Mouse (Mus musculus) left cerebral cortex, adult 11 months (tissue): ENCODE measurements around the gene Gm20509.
"Not testable (repeated sequence)": the region's sequence is repeated elsewhere in the genome, so short reads cannot be mapped to it uniquely, and the experiment has no call there.

Experiments
- DNase-seq: peaks from one replicate; pipeline ENCODE4 v3.0.0; 2022; ENCODE audit warnings: low spot score

Gene Gm20509

DNA sequence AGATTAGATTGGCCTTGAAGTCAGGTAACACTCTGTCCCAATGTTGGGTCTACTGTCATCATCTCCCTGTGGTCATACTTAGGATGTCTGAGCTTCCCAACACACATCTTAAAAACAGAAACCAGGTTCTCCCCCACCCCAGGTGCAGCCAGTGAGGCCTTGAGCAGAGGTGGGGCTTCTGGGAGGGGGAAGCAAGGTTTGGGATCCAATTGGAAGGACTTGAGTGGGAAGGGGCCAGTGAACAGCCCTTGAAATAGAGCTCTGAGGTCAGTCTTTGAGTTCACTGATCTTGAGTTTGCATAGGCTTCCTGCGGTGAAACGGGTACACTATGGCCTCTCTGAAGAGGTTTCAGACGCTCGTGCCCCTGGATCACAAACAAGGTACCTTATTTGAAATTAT, at the start of gene Gm20509:
TSS of gene Gm20509 (plus strand) at position 290 of the 400 bp plus-strand sequence.
- no peak for DNase-seq

DNA sequence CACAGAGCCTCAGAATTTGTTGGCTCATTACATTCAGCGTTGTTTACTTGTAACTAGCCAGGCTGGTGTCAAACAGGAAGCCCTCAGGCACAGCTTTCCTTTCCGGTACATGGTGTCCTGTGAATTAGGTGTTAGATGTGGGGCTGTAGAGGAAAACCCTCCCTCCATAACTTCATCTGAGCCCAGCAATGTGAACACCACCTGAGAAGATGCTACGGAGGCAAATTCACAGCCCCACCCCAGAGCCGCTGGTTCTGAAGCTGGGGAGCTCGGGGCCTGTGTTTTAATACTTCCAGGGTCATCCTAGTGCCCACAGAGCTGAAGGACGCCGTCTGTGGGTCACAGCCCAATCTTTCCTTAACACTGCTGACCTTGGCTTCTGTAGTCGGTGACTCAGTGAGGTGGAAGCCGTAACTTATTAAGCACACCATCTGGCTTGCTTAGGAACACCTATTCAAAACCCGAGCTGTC, 46.8 kb upstream of the Gm20509 start:
- no peak for DNase-seq

DNA sequence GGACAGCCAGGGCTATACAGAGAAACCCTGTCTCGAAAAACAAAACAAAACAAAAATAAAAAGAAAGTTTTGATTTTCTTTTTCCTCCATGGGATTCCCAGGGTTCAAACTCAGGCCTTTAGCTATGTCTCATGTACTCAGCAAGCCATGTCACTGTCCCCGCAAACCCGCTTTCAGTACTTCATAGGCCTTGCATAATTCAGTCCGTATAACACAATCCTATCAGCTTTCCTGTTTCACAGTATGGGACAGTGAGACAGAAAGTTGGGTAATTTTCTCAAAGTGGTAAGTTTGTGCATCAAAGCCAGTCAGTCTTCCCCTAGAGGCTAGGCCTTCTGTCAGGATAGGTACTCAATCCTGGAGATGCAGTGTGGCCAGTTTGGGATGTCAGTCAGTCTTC, 43.0 kb upstream of the Gm20509 start:
- DNase-seq: no peak

DNA sequence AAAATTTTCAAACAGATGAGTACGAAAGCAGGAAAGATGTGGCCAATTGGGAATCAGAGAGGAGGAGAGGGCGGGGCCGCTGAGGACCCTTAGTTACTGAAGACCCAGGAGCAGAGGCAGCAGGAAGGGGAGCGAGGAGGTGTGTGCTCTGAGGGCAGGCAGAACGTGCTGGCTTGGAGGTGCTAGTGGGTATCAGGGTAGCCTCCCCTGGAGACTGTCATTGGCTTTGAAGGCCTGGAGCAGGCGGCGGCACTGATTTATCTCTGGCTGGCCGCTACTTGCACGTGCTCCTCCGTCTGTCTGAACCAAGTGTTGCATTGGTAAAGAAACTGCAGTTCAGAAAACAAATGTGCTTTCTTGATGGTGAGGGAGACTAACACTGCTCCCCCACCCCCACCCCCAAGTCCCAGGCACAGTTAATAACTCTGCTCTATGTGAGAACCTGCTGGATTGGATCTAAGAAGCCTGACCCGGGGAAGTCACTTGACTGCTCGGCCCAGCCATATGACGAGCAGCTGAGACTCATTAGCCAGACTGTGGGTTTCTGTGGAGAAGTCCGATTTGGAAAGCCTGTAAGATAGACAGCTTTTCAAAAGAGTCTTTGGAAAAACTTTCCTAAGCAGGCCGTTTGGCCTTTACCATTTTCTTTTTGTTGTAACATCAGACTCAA, 38.5 kb upstream of the Gm20509 start:
- DNase-seq: no peak

DNA sequence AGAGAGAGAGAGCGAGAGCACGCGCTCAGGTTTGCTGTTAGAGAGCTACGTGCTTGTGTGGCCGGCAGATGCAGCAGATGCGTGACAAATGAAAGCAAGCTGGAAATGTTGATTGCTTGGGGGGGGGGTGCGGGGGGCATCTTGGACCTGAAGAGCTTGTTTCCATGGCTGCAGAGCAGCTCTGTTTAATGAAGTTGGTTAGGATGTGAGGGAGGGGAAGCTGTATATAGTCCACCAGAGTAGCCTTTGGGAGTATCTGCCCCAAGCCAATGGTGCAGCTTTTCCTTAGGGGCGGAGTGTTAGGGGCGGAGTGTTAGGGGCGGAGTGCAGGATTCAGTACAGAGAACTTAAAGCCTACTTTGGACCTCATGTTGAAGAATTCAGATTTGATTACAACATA, 35.2 kb upstream of the Gm20509 start:
- DNase-seq: no peak

DNA sequence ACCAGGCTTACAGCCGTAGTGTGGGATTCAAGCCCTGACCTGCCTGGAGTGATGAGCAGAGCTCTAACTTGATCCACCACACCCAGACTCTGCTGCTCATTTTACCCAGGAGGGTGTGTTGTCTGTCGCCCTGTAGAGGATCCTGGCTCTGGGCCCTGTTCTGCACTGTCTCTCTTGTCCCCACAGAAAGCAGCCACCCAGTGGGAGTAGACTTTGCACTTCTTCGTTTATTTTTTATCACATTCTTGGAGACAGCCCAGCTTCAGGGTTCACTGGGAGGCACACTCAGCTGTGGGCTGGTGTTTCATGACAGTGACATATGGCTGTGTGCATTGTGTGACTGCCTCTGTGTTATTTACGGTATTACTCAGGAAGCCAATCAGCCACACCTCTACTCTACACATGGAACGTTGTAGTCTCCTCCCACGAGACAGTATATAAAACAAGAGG, 34.0 kb upstream of the Gm20509 start:
- peak; percentile 49 for DNase-seq

DNA sequence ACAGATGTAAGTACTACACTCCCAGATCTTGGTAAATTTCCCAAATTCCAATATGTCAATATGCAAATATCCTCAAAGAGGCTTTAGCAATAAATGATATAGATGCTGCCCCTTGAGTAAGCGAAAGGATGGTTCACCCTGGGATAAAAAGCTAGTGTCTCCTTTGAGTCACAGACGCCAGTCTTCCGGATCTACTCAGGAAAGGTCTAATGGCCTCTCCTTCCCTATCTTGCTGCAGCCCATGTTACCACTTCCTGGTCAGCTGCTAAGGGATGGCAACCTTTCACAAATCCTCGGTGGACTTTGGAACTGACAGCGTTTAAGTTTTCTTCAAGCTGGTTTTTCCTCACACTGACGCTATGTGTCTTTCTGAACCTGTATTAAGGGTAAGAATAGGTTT, 33.6 kb upstream of the Gm20509 start:
- no peak for DNase-seq

DNA sequence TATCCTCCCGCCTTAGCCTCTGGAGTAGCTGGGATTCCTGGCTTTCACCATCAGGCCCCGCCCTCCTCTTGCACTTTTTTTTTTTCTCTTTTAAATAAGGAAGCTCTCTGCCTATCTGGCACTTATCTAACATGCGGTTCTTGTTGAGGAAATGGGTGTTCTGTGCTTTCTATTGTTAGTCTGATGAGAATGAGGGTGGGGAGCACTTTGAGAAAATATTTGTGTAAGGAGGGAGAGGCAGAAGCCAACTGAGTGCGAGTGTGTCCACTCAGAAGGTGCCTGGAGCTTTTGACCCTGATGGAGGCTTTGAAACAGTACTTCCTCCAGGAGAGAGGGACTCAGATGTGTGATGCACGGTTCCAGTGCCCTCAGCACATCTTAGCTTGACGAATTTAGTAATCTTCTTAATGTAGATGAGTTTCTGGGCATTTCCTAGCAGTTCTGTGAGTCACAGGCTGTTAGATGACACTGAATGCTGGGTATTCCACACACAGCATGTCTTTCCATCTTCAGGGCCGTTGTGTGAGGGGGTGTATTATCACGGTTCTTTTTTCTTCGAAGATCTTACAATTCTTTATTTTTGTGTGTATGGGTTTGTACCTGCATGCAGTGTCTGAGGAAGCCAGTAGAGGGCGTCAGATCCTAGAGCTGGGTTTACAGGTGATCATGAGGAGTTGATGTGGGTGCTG, 31.2 kb upstream of the Gm20509 start:
- no peak for DNase-seq

DNA sequence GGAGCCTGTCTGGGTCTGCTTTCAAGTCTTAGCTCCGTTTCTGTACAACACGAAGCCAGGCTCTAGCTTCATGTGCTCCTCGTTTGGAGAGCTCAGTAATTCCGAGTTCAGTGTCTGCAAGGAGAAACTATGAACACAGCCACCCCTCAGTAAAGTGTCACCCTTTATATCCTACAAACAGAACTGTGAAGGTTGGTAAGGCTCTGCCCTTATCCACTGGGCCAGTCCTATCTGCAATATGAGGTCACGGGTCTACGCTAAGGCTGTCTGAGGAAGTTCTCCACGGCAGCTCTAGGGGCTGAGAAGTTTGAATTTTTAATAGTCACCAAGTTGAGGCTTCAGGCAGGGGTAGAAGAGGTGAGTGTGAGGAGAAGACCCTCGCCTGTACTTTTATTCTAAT, 29.8 kb upstream of the Gm20509 start:
- no peak for DNase-seq

DNA sequence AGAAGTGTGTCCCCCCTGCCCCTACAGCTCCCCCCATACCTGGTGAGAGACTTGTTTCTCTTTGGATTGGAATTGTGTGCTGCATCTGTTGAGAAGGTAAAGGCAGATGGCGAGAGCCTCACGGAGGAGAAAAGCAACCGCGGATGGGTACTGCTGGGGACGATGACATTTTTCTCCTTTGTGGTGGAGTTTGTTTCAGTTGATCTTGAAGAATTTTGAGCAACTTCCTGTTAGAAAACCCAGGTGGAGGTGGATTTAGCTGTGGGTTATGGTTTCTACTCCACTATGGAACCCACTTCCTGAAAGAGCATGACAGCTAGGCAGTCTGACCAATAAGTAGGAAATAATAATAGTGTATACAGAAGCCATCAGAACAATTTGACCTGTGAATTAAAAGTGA, 29.1 kb upstream of the Gm20509 start:
- no peak for DNase-seq

DNA sequence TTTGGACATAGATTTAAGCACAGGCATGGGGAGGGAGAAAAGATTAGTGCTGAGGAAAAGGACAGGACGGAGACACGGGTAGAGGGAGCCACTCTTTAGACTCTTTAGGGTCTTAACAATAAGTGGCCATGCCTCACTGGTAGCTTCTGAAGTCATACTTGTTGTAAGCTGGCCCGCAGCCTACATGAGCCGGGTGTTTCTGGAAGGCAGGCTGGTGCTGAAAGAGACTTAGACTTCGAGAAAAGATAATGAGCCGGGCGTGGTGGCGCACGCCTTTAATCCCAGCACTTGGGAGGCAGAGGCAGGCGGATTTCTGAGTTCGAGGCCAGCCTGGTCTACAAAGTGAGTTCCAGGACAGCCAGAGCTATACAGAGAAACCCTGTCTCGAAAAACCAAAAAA, 22.9 kb upstream of the Gm20509 start:
- not testable (repeated sequence) for DNase-seq

DNA sequence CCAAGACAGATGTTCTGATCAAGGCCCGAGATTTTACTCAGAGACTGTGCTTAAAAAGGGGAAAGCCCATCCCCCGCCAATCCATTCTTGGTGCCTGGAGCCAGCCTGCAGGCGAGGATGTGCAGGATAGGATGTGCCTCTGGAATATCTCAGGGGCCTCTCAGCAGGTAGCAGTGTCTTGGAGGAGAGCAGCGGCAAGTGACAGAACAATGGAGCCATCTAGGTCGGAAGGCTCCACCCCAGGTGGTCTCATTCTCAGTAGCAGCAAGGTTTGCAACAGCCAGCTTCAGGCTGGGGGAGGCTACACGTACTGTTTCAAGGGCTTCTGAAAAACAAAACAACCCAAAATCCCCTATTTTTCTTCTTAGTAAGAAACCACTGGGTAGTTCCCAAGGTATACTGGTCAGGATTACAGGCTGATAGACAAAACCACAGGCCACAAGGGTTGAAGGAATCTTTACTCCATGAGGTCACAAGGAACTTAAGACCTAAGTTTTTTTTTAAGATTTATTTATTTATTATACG, 22.4 kb upstream of the Gm20509 start:
- DNase-seq: no peak

DNA sequence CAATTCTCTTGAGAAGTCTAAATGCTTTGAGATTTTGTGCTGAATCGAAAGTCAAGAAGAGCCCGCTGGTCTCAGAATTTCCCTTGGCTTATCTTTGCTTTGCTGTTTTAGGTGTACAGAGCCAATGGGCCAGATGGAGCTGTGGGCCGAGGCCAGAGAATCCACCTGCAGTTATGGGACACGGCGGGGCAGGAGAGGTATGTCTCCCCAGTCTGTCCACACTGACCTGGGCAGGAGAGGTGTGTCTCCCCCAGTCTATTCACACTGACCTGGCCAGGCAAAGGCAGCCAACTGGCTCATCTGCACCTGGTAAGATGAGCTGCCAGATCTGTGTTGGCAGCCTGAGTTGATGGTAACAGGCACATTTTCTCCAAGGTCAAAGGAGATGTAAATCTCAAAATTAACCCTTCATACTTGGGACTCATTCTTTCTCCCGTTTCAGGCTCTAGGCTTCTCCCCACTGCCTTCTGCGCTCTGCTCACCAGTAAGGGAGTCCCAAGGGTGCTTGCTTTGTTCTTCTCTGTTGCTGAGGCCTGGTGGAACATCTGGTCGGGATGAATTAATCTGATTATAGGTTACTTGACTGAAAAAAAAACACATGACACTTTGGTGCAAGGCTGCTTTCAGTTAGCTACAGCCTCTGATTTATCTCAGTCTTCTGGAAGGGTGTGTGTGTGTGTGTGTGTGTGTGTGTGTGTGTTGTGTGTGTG, 19.8 kb upstream of the Gm20509 start:
- DNase-seq: no peak

DNA sequence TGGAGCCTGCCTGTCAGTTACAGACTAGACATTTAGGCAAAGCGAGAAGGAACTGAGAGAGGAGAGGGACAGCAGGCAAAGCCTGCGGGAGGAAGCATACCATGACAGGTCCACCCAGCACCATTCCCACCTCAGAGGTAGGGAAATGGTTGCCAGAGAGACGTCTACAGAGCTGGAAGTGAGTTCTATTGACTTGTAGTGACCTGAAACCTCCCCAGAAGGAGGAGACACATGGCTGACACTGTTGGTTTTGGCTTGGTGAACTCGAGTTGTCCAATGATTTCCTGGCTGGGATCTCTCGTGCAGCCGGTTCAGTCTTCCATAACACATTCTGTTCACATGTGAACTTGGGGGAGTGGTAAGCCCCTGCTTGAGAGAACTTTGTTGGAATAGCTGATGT, 18.3 kb upstream of the Gm20509 start:
- DNase-seq: no peak

DNA sequence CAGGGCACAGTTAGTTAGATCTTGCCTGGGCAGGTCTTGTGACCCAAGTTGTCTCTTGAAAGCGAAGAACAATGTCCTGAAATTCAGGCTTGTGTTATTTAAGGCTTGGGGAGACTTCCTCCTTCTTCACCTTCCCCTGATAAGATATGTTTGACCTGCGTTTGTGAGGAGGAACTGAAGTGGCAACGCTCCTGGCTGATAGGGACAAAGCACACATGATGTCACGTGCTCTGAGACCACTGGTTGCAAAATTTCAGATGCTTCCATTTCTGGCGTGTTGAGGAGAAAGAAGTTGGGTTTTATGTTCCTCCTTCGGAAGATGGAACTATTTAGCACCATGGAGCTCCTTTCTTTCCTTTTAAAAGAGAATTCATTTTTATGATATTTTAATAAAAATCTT, 16.4 kb upstream of the Gm20509 start:
- DNase-seq: no peak

DNA sequence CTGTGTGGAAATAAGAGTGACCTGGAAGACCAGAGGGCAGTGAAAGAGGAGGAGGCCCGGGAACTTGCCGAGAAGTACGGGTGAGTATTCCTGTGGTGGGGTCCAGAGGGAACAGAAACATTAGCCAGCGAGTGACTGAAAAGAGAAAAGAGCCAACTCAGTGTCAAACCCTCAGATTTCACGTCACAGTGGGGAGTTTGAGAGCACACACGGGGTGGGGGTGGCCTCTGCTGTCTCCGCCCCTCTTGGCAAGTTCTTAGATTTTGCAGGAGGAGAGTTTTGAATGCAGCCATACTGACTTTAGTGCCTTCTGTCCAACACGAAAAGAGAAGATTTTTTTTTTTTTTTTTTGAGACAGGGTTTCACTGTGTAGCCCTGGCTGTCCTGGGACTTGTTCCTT, 15.1 kb upstream of the Gm20509 start:
- DNase-seq: no peak

DNA sequence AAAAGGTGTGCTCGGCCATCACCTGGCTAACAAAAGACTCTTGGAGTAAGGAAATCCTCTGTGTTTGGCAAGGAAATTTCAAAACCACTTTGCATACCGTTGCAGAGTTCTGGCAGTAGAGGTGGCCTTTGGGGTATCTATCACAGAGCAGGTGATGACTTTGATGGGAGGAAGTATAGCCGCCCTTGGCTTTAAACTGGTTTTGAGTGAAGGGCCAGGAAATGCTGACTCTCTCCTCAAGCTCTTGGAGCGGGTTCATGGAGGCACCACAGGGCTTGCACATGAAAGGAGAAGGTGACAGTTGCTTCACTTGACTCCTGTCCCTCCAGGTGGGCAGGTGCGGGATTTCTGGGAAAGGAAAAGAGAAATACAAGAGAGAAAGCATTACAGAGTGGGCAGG, 14.7 kb upstream of the Gm20509 start:
- DNase-seq: no peak

DNA sequence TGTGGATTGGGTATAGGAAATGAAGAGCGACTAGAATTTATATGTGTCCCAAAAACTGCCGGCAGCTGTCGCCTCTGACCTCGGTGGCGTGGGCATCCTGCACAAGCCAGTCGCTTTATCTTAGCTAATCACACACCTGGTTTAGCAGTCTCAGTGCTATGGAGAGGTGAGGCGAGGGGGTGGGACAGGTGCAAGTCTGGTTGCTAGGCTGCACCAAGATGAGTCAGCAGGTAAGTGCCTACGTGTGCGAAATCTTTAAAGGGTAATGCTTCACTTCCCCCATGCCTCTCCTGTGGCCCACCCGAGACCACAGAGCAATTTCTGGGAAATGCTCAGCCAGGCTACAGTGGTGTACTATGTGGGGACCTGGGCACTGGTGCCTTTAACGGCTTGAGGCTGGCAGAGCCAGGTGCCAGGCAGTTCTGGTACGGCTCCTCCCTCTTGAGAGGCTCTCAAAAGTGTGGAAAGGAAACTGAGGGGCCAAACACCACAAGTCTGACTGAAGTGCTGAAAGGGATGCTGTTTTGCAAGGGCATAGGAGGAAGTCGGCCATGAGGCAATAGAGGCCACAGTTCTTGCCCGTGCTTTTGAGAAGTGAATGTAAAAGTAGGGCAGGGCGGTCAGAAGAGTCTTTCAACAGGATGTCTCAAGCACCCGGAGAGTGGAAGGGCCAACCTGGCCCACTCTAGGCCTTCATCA, 12.9 kb upstream of the Gm20509 start:
- no peak for DNase-seq

DNA sequence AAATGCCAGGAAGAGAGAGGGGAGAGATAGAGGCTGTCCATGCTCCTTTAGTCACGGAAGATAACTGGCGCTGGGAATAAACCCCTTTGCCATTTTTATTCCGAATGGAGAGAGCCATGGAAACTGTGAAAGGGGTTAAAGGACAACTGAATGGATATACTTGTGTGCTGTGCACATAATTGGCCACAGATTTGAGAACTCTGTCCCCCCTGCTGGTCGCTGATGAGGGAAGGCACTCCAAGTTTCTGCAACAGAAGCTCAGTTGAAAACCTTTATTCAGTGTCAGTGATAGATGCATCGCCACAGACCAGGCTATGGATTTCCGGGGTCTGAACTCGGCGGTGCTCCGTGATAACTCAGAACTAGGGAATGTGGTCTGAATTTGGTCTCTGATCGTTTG, 12.1 kb upstream of the Gm20509 start:
- no peak for DNase-seq

DNA sequence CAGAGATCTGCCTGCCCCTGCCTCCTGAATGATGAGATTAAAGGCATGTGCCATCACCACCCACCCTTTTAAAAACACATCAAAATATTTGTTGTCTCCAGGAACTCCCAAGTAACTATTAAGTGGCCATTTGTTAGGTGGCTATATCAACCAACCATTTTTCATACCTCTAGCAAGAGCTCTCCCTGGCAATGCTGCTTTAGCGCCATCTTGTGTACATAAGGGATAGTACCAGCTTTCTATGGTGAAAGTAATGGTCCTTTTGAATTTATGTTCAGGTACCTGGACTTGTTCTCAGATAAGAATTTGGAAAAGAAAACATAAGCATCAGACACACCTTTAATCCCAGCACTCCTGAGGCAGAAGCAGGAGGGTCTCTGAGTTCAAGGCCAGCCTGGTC, 10.5 kb upstream of the Gm20509 start:
- DNase-seq: peak; percentile 27

DNA sequence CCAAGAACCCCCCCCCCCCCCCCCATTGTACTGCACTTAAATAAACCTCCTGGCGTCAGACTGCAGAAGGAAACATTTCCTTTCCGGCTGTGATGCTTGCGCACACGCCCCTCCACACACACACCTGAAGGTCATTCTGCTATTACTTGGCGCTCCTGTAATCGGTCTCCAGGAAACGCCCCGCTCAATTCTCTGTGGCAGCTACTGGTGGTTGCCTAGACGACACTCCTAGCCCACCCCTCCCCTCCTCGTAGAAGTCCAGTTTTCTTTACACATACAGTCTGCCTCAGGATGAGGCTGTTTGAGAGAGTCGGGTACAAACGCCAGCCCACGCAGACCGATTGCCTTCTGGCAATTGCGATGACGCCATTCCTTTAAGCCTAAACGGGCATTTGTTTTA, 7.7 kb upstream of the Gm20509 start:
- no peak for DNase-seq

DNA sequence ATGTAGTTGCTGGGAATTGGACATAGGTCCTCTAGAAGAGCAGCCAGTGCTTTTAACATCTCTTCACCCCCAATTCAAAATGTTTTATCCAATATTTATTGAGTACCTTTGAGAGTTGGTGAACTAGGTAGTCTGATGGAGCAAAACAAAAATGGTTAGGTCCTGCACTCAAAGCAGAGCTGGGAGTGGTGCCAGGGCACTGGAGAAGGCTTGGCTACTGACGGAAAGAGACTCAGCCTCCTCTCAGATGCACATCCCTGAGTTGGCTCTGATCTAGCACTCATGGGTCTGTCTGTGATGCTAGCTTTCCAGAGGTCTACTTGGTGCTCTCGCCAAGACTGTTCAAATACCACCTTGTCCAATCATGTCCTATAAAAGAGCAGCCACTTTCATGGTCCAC, 4.4 kb upstream of the Gm20509 start:
- no peak for DNase-seq
